Mouse (Mus musculus) bone marrow, adult 2 months (tissue): ENCODE data around the gene Hdac6.

Source experiments
- CTCF ChIP-seq: fragments of 200-500 bp; IDR thresholded peaks from 2 replicates; pipeline ENCODE4 v1.5.1; 2011; ENCODE audit warnings: low read length, control low read depth; ENCODE audit not compliant: control insufficient read depth, insufficient read depth
- POLR2A ChIP-seq: fragments of 200-500 bp; IDR thresholded peaks from 2 replicates; pipeline ENCODE4 v1.6.1; 2011; ENCODE audit warnings: low read depth, mild to moderate bottlenecking, control low read depth, low read length, borderline replicate concordance; ENCODE audit not compliant: control insufficient read depth

GRCm38 (mm10) chrX:7947108-7947899 lies at the start of gene Hdac6:
- TF ChIP-seq CTCF (no peak), POLR2A (no peak)
